Mouse (Mus musculus): ENCODE results near the gene Socs5. TPM values are rescaled to one million over a fixed set of nuclear protein-coding genes. Genes with fewer than 3 reads are reported as not detected.

The Socs5 gene
- total RNA-seq, 4 experiments from 2014 or later, result 106 to 127 (median 111) TPM

GRCm38 (mm10) chr17:87160270-87160669, 52.8 kb downstream of the Socs5 start:
- DNase-seq (ENCODE audit: low spot score in 2 of 2), result no peak

GRCm38 (mm10) chr17:87164312-87164922, 56.9 kb downstream of the Socs5 start:
- DNase-seq (ENCODE audit: low spot score in 2 of 2), result no peak

- DNase-seq (ENCODE audit: low spot score in 2 of 2), result peak in 1 of 2 experiments; percentile 51
Observed at GRCm38 (mm10) chr17:87167407-87167806, 59.9 kb downstream of the Socs5 start.

GRCm38 (mm10) chr17:87169076-87169475, 61.6 kb downstream of the Socs5 start:
- peak in 1 of 2 experiments; percentile 59 for DNase-seq (ENCODE audit: low spot score in 2 of 2)

- DNase-seq (ENCODE audit: low spot score in 2 of 2), result no peak
Observed at GRCm38 (mm10) chr17:87170364-87170763, 62.9 kb downstream of the Socs5 start.

- no peak for DNase-seq (ENCODE audit: low spot score in 2 of 2)
Observed at GRCm38 (mm10) chr17:87172031-87172430, 64.6 kb downstream of the Socs5 start.

- no peak for DNase-seq (ENCODE audit: low spot score in 2 of 2)
Observed at GRCm38 (mm10) chr17:87173966-87174365, 66.5 kb downstream of the Socs5 start.

- no peak for DNase-seq (ENCODE audit: low spot score in 2 of 2)
Observed at GRCm38 (mm10) chr17:87174651-87175331, 67.3 kb downstream of the Socs5 start.

- no peak for DNase-seq (ENCODE audit: low spot score in 2 of 2)
Observed at GRCm38 (mm10) chr17:87176066-87177012, 68.9 kb downstream of the Socs5 start.

- DNase-seq (ENCODE audit: low spot score in 2 of 2), result peak; percentile 9 to 53
Observed at GRCm38 (mm10) chr17:87178596-87179590, 71.4 kb downstream of the Socs5 start.

GRCm38 (mm10) chr17:87179939-87180550, 72.6 kb downstream of the Socs5 start:
- DNase-seq (ENCODE audit: low spot score in 2 of 2), result no peak

GRCm38 (mm10) chr17:87181683-87182346, 74.3 kb downstream of the Socs5 start:
- DNase-seq (ENCODE audit: low spot score in 2 of 2), result no peak

- DNase-seq (ENCODE audit: low spot score in 2 of 2), result no peak
Observed at GRCm38 (mm10) chr17:87185461-87186066, 78.1 kb downstream of the Socs5 start.

- no peak for DNase-seq (ENCODE audit: low spot score in 2 of 2)
Observed at GRCm38 (mm10) chr17:87187005-87187404, 79.5 kb downstream of the Socs5 start.

Small RNA genes lying within 50 kb of the gene (microRNA-seq; reads per million reads assigned to microRNA genes)
- gene Gm22346, result 0 reads per million in 2 experiments

Other genes with a start within 250 kb of the Socs5 start
- gene Tmem247, start 190.3 kb upstream of the Socs5 start, total RNA-seq (2022), result not detected
- gene Atp6v1e2, start 159.8 kb upstream of the Socs5 start, total RNA-seq (2022), result not detected
- 10 to 100 TPM; 31.8 to 39.5 (median 36.6) TPM for gene Rhoq, start 144.6 kb upstream of the Socs5 start, total RNA-seq (2022)
- 10 to 100 TPM; 18.0 to 21.0 (median 20.5) TPM for gene Pigf, start 82.3 kb upstream of the Socs5 start, total RNA-seq (2022)
- 10 to 100 TPM; 54.1 to 75.8 (median 67.2) TPM for gene Cript, start 82.1 kb upstream of the Socs5 start, total RNA-seq (2022)
- gene Mcfd2, start 158.3 kb downstream of the Socs5 start, total RNA-seq (2022), result 10 to 100 TPM; 55.7 to 68.0 (median 63.1) TPM
- 10 to 100 TPM; 12.8 to 14.8 (median 13.1) TPM for gene Ttc7, start 175.2 kb downstream of the Socs5 start, total RNA-seq (2022)